Mouse (Mus musculus): ENCODE measurements around the gene Tnpo3. TPM values are rescaled to one million over a fixed set of nuclear protein-coding genes. Genes with fewer than 3 reads are reported as not detected.

Gene Tnpo3
- total and polyA plus RNA-seq, 3 experiments = 60.5 to 140 (median 76.0) TPM

DNA sequence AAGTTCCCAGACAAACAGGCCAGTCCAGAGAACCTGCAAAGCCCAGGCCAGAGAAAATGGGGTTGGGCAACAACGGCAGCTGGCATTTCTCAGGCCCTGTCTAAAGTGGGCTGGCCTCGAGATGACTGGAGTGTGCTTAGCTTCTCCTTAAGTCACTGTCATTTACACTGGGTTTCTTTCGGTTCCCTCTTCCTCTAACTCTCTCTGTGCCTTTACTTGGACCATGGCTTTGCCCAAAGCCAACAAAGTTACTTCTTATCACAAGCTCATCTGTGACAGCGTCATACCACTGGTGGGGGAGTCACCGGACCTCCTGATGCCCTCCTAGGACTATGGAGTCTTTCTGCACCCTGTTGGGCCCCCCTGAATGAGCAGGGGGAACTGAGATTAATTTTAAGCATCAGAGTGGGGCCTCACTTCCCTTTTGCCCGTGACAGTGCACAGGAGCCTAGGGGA, 85.6 kb downstream of the Tnpo3 start:
- H3K27me3 ChIP-seq (replicated peaks) = no peaks in the 10 kb centered on the region
- peaks cover 9% of the 10 kb centered on the region for H3K9me3 ChIP-seq (replicated peaks; ENCODE audit: low read length)
- peak overlapping the region; percentile 12; the same call in 1 of the 2 replicates for H3K9ac ChIP-seq (ENCODE audit: insufficient read depth, low read depth)
- peaks cover 13 to 42% of the 10 kb centered on the region in 2 experiments for H3K4me1 ChIP-seq (ENCODE audit: control insufficient read depth in 1 of 2, insufficient read depth in 2 of 2)
- H3K79me2 ChIP-seq (replicated peaks; ENCODE audit: control insufficient read depth, extremely low read depth, insufficient read depth, poor library complexity, severe bottlenecking) = peaks cover 12% of the 10 kb centered on the region
- H3K4me3 ChIP-seq (replicated peaks in 1 of 3; ENCODE audit: low read depth in 2 of 3, low read length in 2 of 3, poor library complexity in 1 of 3) = peak overlapping the region in 1 of 3 experiments; percentile 12
- no peak for TF ChIP-seq MAFK (IDR thresholded peaks at IDR 0.05; ENCODE audit: insufficient replicate concordance, low read length)
- TF ChIP-seq POLR2AphosphoS2 (IDR thresholded peaks at IDR 0.05; ENCODE audit: low read depth, low read length) = no peak
- no peak; the same call in 1 of the 2 replicates for TF ChIP-seq UBTF (IDR thresholded peaks at IDR 0.05; ENCODE audit: low read depth, low read length)
- 0 out of 2 replicates have a peak, but pooled peaks have one; percentile 18 for TF ChIP-seq HCFC1 (IDR thresholded peaks at IDR 0.05; ENCODE audit: low read depth, low read length)
- peak; percentile 58; the same call in 1 of the 2 replicates for TF ChIP-seq NELFE (IDR thresholded peaks at IDR 0.05; ENCODE audit: low read depth, low read length)
- TF ChIP-seq NRF1 (IDR thresholded peaks at IDR 0.05; ENCODE audit: low read depth, low read length) = no peak
- peak; percentile 58; the same call in 1 of the 2 replicates for TF ChIP-seq ETS1 (conservative IDR thresholded peaks at IDR 0.05; ENCODE audit: low read depth, low read length)
- TF ChIP-seq CHD2 (IDR thresholded peaks at IDR 0.05; ENCODE audit: low read length) = peak; percentile 63
- peak; percentile 76 for TF ChIP-seq MAX (IDR thresholded peaks at IDR 0.05; ENCODE audit: low read length)
- TF ChIP-seq ZNF384 (IDR thresholded peaks at IDR 0.05; ENCODE audit: low read depth, low read length) = no peak
- no peak for TF ChIP-seq RAD21 (IDR thresholded peaks at IDR 0.05; ENCODE audit: low read depth, low read length)
- no peak for TF ChIP-seq USF2 (conservative IDR thresholded peaks at IDR 0.05; ENCODE audit: low read depth, low read length)
- TF ChIP-seq CHD1 (IDR thresholded peaks at IDR 0.05; ENCODE audit: low read depth, low read length) = 0 out of 2 replicates have a peak, but pooled peaks have one; percentile 63
- TF ChIP-seq MAZ (IDR thresholded peaks at IDR 0.05; ENCODE audit: low read depth, low read length) = peak; percentile 77; the same call in 1 of the 2 replicates
- peak; percentile 68 for TF ChIP-seq MEF2A (IDR thresholded peaks at IDR 0.05; ENCODE audit: borderline replicate concordance, low read depth, low read length)
- TF ChIP-seq SIN3A (IDR thresholded peaks at IDR 0.05; ENCODE audit: low read length) = peak; percentile 78
- no peak for TF ChIP-seq JUND (conservative IDR thresholded peaks at IDR 0.05; ENCODE audit: low read depth, low read length)
- no peak for TF ChIP-seq GABPA (IDR thresholded peaks at IDR 0.05; ENCODE audit: insufficient replicate concordance, low read depth, low read length)
- TF ChIP-seq TBP (conservative IDR thresholded peaks at IDR 0.05; ENCODE audit: low read depth, low read length) = 0 out of 2 replicates have a peak, but pooled peaks have one; percentile 51
- no peak for TF ChIP-seq E2F4 (IDR thresholded peaks at IDR 0.05; ENCODE audit: insufficient replicate concordance, low read depth, low read length)
- TF ChIP-seq MXI1 (IDR thresholded peaks at IDR 0.05; ENCODE audit: low read depth, low read length) = peak; percentile 61
- TF ChIP-seq ZMIZ1 (IDR thresholded peaks at IDR 0.05; ENCODE audit: low read depth, low read length) = no peak
- TF ChIP-seq ZKSCAN1 (IDR thresholded peaks at IDR 0.05; ENCODE audit: borderline replicate concordance, low read depth, low read length) = no peak
- TF ChIP-seq RCOR1 (conservative IDR thresholded peaks at IDR 0.05; ENCODE audit: low read depth, low read length) = peak; percentile 74; the same call in 1 of the 2 replicates
- 0 out of 2 replicates have a peak, but pooled peaks have one; percentile 4 for TF ChIP-seq SMC3 (IDR thresholded peaks at IDR 0.05; ENCODE audit: low read depth, low read length)
- no peak for TF ChIP-seq PAX5 (IDR thresholded peaks at IDR 0.05; ENCODE audit: low read length)
- no peak; the same call in 1 of the 2 replicates for TF ChIP-seq TCF12 (IDR thresholded peaks at IDR 0.05; ENCODE audit: low read depth, low read length)
- peak; percentile 89 for TF ChIP-seq EP300 (IDR thresholded peaks at IDR 0.05; ENCODE audit: low read length)
- no peak for TF ChIP-seq USF1 (IDR thresholded peaks at IDR 0.05; ENCODE audit: low read depth, low read length)
- TF ChIP-seq ELF1 (IDR thresholded peaks at IDR 0.05; ENCODE audit: low read depth, low read length) = peak; percentile 59
- 0 out of 4 replicates have a peak, but pooled peaks of 1 of the 2 experiments have one; percentile 1 for TF ChIP-seq CTCF (conservative IDR thresholded peaks at IDR 0.05 in 1 of 2, IDR thresholded peaks at IDR 0.05 in 1 of 2; ENCODE audit: low read depth in 2 of 2, low read length in 2 of 2)
- TF ChIP-seq ZC3H11A (IDR thresholded peaks at IDR 0.05; ENCODE audit: low read depth, low read length) = no peak
- TF ChIP-seq KAT2A (IDR thresholded peaks at IDR 0.05; ENCODE audit: insufficient replicate concordance, low read length) = no peak
- TF ChIP-seq BHLHE40 (IDR thresholded peaks at IDR 0.05; ENCODE audit: low read depth, low read length) = peak; percentile 80
- peak; percentile 23; the same call in 1 of the 2 replicates for TF ChIP-seq POLR2A (IDR thresholded peaks at IDR 0.05; ENCODE audit: low read depth, low read length)
- no peak for TF ChIP-seq JUN (IDR thresholded peaks at IDR 0.05; ENCODE audit: insufficient read depth, low read depth, low read length)
- peak; percentile 90 for TF ChIP-seq IRF4 (IDR thresholded peaks at IDR 0.05; ENCODE audit: low read depth, low read length)
- TF ChIP-seq MYC (IDR thresholded peaks at IDR 0.05; ENCODE audit: low read depth, low read length) = peak; percentile 57; the same call in 1 of the 2 replicates
- H3K36me3 ChIP-seq (replicated peaks in 1 of 2; ENCODE audit: control insufficient read depth in 1 of 2, insufficient read depth in 1 of 2, low read length in 1 of 2) = no peaks in the 10 kb centered on the region
- DNase-seq (ENCODE audit: extremely low read depth) = peak; percentile 79
- H3K27ac ChIP-seq (ENCODE audit: insufficient read depth, low read depth) = peak overlapping the region; percentile 82
- dilution Hi-C loops (cut with MboI; ENCODE audit: extremely low pct_ligation_motif_present, extremely low pct_unique_long_range_greater_than_20kb, low sequenced_read_pairs) = no loop called here
- in situ Hi-C loops (cut with MboI; ENCODE audit: low pct_ligation_motif_present, low pct_unique_long_range_greater_than_20kb, low sequenced_read_pairs) = no loop called here
- peak overlapping the region; percentile 18 for H3K4me2 ChIP-seq (ENCODE audit: insufficient read depth, low read depth, poor library complexity, severe bottlenecking)
